Mouse (Mus musculus) ES-E14 (cell line): ENCODE results near the gene Gramd1b. TPM values are rescaled to one million over a fixed set of nuclear protein-coding genes. Genes with fewer than 3 reads are reported as not detected.

Experiments used
- DNase-seq: peaks from one replicate; pipeline ENCODE4 v3.0.0-alpha.2; 2013; ENCODE audit warnings: low read depth, low spot score
- H3K27ac ChIP-seq: 2 replicates; pipeline ENCODE4 v1.5.1; 2012; ENCODE audit warnings: low read depth, mild to moderate bottlenecking, low read length, moderate library complexity, mixed read lengths; ENCODE audit not compliant: poor library complexity, insufficient read depth, severe bottlenecking
- H3K36me3 ChIP-seq: 2 replicates; pipeline ENCODE4 v1.6.1; 2012; ENCODE audit warnings: mild to moderate bottlenecking, low read length, moderate library complexity, mixed read lengths; ENCODE audit not compliant: control insufficient read depth, poor library complexity, insufficient read depth, severe bottlenecking
- H3K4me1 ChIP-seq, 2 experiments: fragments of 150-350 bp in 1 of 2; sonication (generic) in 1 of 2; 2 replicates each; pipeline ENCODE4 v1.6.1; 2012; ENCODE audit warnings: low read length in 2 of 2, mild to moderate bottlenecking in 1 of 2, mixed read lengths in 1 of 2; ENCODE audit not compliant: control insufficient read depth in 2 of 2, insufficient read depth in 2 of 2, poor library complexity in 1 of 2
- H3K4me3 ChIP-seq, 2 experiments: fragments of 150-350 bp in 1 of 2; sonication (generic) in 1 of 2; 2 replicates each; pipeline ENCODE4 v1.5.1; 2012; ENCODE audit warnings: low read length in 2 of 2, low read depth in 1 of 2, mild to moderate bottlenecking in 1 of 2, mixed read lengths in 1 of 2; ENCODE audit not compliant: insufficient read depth in 1 of 2, poor library complexity in 1 of 2, severe bottlenecking in 1 of 2
- H3K9ac ChIP-seq: 2 replicates; pipeline ENCODE4 v1.6.1; 2012; ENCODE audit warnings: low read depth, mild to moderate bottlenecking, low read length, mixed read lengths; ENCODE audit not compliant: poor library complexity, insufficient read depth, severe bottlenecking
- H3K9me3 ChIP-seq: fragments of 150-350 bp; sonication (generic); 2 replicates; pipeline ENCODE4 v1.6.1; 2012; ENCODE audit warnings: low read depth, mild to moderate bottlenecking, low read length; ENCODE audit not compliant: control insufficient read depth, insufficient read depth
- CHD2 ChIP-seq: IDR thresholded peaks from 2 replicates; pipeline ENCODE4 v1.6.1; 2014; ENCODE audit warnings: mild to moderate bottlenecking, low read depth, low read length, inconsistent platforms
- HCFC1 ChIP-seq: IDR thresholded peaks from 2 replicates; pipeline ENCODE4 v1.6.1; 2012; ENCODE audit warnings: low read length, inconsistent platforms, borderline replicate concordance; ENCODE audit not compliant: insufficient read depth
- MAFK ChIP-seq: IDR thresholded peaks from 2 replicates; pipeline ENCODE4 v1.6.1; 2014; ENCODE audit warnings: mild to moderate bottlenecking, low read depth, low read length, inconsistent platforms; ENCODE audit not compliant: insufficient read depth
- ZC3H11A ChIP-seq: IDR thresholded peaks from 2 replicates; pipeline ENCODE4 v1.6.1; 2012; ENCODE audit warnings: low read depth, mild to moderate bottlenecking, inconsistent platforms, low read length, borderline replicate concordance
- ZNF384 ChIP-seq: IDR thresholded peaks from 2 replicates; pipeline ENCODE4 v1.6.1; 2012; ENCODE audit warnings: low read depth, low read length, inconsistent platforms
- in situ Hi-C, 2 experiments: fragments of 600-800 bp; cut with MboI; formaldehyde crosslinking; loops; one replicate each; pipeline ENCODE4 v1.15.1; 2025; ENCODE audit warnings: low sequenced_read_pairs in 2 of 2, inconsistent platforms in 1 of 2; ENCODE audit not compliant: unreplicated experiment in 2 of 2
- total RNA-seq: library from RNA; depleted of rRNA; stranded (reverse); fragments of 300-350 nt; gene quantifications from 2 replicates; pipeline ENCODE4 v1.2.3, GENCODE M21; 2012

The Gramd1b gene
- total RNA-seq, 1 experiment = 24.1 TPM

GRCm38 (mm10) chr9:40522156-40522555 lies 9.0 kb downstream of the Gramd1b start:
- Histone ChIP-seq H3K27ac (no peak overlapping the region), H3K9me3 (no peaks in the 10 kb centered on the region), H3K36me3 (no peaks in the 10 kb centered on the region), H3K4me3 (no peak overlapping the region), H3K9ac (no peak overlapping the region), H3K4me1 (no peaks in the 10 kb centered on the region)
- no peak for DNase-seq
- in situ Hi-C loops = no loop called here
- no peak for TF ChIP-seq ZC3H11A
- no peak for TF ChIP-seq MAFK
- TF ChIP-seq ZNF384 = no peak
- TF ChIP-seq CHD2 = no peak
- no peak for TF ChIP-seq HCFC1

GRCm38 (mm10) chr9:40521097-40521496 lies 10.1 kb downstream of the Gramd1b start:
- no peak overlapping the region for H3K4me3 ChIP-seq
- no peak overlapping the region for H3K9ac ChIP-seq

GRCm38 (mm10) chr9:40519294-40519693 lies 11.9 kb downstream of the Gramd1b start:
- Histone ChIP-seq H3K4me3 (no peak overlapping the region), H3K9me3 (no peaks in the 10 kb centered on the region), H3K36me3 (no peaks in the 10 kb centered on the region), H3K9ac (no peak overlapping the region), H3K4me1 (no peaks in the 10 kb centered on the region), H3K27ac (no peak overlapping the region)
- TF ChIP-seq ZC3H11A (no peak), CHD2 (no peak), ZNF384 (no peak), MAFK (no peak), HCFC1 (no peak)
- in situ Hi-C loops = no loop called here
- DNase-seq = no peak

More at GRCm38 (mm10) chr9:40521097-40521496, 10.1 kb downstream of the Gramd1b start:
- Histone ChIP-seq H3K36me3 (no peaks in the 10 kb centered on the region), H3K27ac (no peak overlapping the region), H3K9me3 (no peaks in the 10 kb centered on the region), H3K4me1 (no peaks in the 10 kb centered on the region)
- no peak for DNase-seq
- in situ Hi-C loops = no loop called here
- TF ChIP-seq ZC3H11A (no peak), ZNF384 (no peak), HCFC1 (no peak), CHD2 (no peak), MAFK (no peak)

- no peak overlapping the region for H3K27ac ChIP-seq
Measured at GRCm38 (mm10) chr9:40511970-40512369, 19.2 kb downstream of the Gramd1b start.

GRCm38 (mm10) chr9:40509479-40509878 lies 21.7 kb downstream of the Gramd1b start:
- in situ Hi-C loops = no loop called here
- Histone ChIP-seq H3K9ac (no peak overlapping the region), H3K27ac (no peak overlapping the region), H3K9me3 (no peaks in the 10 kb centered on the region), H3K36me3 (no peaks in the 10 kb centered on the region), H3K4me1 (no peaks in the 10 kb centered on the region), H3K4me3 (no peak overlapping the region)
- DNase-seq = no peak
- no peak for TF ChIP-seq ZC3H11A
- TF ChIP-seq ZNF384 = no peak
- TF ChIP-seq MAFK = no peak
- TF ChIP-seq CHD2 = no peak
- no peak for TF ChIP-seq HCFC1

More at GRCm38 (mm10) chr9:40511970-40512369, 19.2 kb downstream of the Gramd1b start:
- Histone ChIP-seq H3K4me3 (no peak overlapping the region), H3K9me3 (no peaks in the 10 kb centered on the region), H3K9ac (no peak overlapping the region), H3K4me1 (no peaks in the 10 kb centered on the region), H3K36me3 (no peaks in the 10 kb centered on the region)
- no peak for TF ChIP-seq MAFK
- no peak for TF ChIP-seq CHD2
- no peak for TF ChIP-seq ZNF384
- TF ChIP-seq ZC3H11A = no peak
- TF ChIP-seq HCFC1 = no peak
- DNase-seq = no peak
- in situ Hi-C loops = no loop called here
